Mouse (Mus musculus) stomach, embryonic 15.5 days (tissue): ENCODE measurements around the gene Prtn3. TPM values are rescaled to one million over a fixed set of nuclear protein-coding genes. Genes with fewer than 3 reads are reported as not detected.

Source experiments
- ATAC-seq: fragments of 200-750 bp; cut with Nextera tagmentation; 2 replicates; pipeline ENCODE4 v1.8.0; 2017; ENCODE audit warnings: low read depth, moderate number of reproducible peaks, moderate TSS enrichment; ENCODE audit not compliant: insufficient read depth, low FRiP score
- H3K27ac ChIP-seq: fragments of 300-500 bp; sonication (generic); 2 replicates; pipeline ENCODE4 v1.5.1; 2015; ENCODE audit warnings: mild to moderate bottlenecking, inconsistent platforms
- H3K27me3 ChIP-seq: fragments of 300-500 bp; sonication (generic); replicated peaks from 2 replicates; pipeline ENCODE4 v1.6.1; 2015; ENCODE audit warnings: inconsistent platforms
- H3K36me3 ChIP-seq: fragments of 300-500 bp; sonication (generic); 2 replicates; pipeline ENCODE4 v1.6.1; 2015; ENCODE audit warnings: inconsistent platforms
- H3K4me1 ChIP-seq: fragments of 300-500 bp; sonication (generic); 2 replicates; pipeline ENCODE4 v1.6.1; 2015; ENCODE audit warnings: inconsistent platforms
- H3K4me2 ChIP-seq: fragments of 300-500 bp; sonication (generic); 2 replicates; pipeline ENCODE4 v1.6.1; 2015; ENCODE audit warnings: mild to moderate bottlenecking, inconsistent platforms
- H3K4me3 ChIP-seq: fragments of 300-500 bp; sonication (generic); replicated peaks from 2 replicates; pipeline ENCODE4 v1.5.1; 2015; ENCODE audit warnings: inconsistent platforms
- H3K9ac ChIP-seq: fragments of 300-500 bp; sonication (generic); 2 replicates; pipeline ENCODE4 v1.6.1; 2015; ENCODE audit warnings: inconsistent platforms
- H3K9me3 ChIP-seq: fragments of 300-500 bp; sonication (generic); 2 replicates; pipeline ENCODE4 v1.6.1; 2016; ENCODE audit warnings: inconsistent platforms
- WGBS: fragments of 180-500 bp; shearing (Covaris S2); methylation state at CpG from one replicate; pipeline ENCODE4 v1.1.7; 2015; 5-methylcytosine and 5-hydroxymethylcytosine counted together
- polyA plus RNA-seq: library from polyadenylated mRNA; unstranded; fragments of >200 nt; fragmentation: Nextera tagmentation; extraction: Ambion mirVana; gene quantifications from 2 replicates; pipeline ENCODE4 v1.2.1, GENCODE M21; 2015

Prtn3 gene
- polyA plus RNA-seq, 1 experiment from 2014 or later = 10.6 TPM

- Histone ChIP-seq H3K27me3 (no peaks in the 10 kb centered on the region), H3K9me3 (no peaks in the 10 kb centered on the region), H3K4me1 (peaks cover 15% of the 10 kb centered on the region), H3K9ac (no peak overlapping the region), H3K4me3 (no peak overlapping the region), H3K36me3 (no peaks in the 10 kb centered on the region), H3K27ac (no peak overlapping the region), H3K4me2 (no peak overlapping the region)
- 56% methylated on average over 5 of the region's 5 CpGs for WGBS
- no peak for ATAC-seq
These were observed 27.7 kb upstream of the Prtn3 start for GRCm38 (mm10) chr10:79846553-79846952.

GRCm38 (mm10) chr10:79849941-79850628 is 24.2 kb upstream of the Prtn3 start:
- Histone ChIP-seq H3K4me1 (peaks cover 21% of the 10 kb centered on the region), H3K27me3 (no peaks in the 10 kb centered on the region), H3K4me3 (no peak overlapping the region), H3K4me2 (no peak overlapping the region), H3K27ac (no peak overlapping the region), H3K9me3 (no peaks in the 10 kb centered on the region), H3K9ac (no peak overlapping the region), H3K36me3 (no peaks in the 10 kb centered on the region)
- 77% methylated on average over 8 of the region's 8 CpGs for WGBS
- no peak for ATAC-seq

DNA sequence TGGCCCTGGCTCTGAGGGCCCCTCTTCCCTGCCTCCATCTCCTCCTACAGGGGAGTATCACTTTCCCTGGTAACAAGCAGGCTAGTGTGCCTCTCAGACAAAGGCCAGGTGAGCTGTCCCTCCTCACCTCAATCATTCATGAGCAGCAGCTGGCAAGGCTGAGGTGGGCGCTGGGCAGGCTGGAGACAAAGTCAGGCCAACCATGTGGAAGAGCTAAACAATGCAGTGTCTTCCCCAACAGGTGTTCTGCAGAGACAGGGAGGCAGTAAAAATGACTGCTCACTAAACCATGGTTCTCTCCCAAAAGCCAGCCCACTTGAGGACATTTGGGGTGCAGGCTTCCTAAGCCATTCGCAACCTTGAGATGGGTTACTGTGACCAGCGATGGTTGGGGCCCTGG is 22.6 kb upstream of the Prtn3 start:
- no peaks in the 10 kb centered on the region for H3K9me3 ChIP-seq
- no peak for ATAC-seq
- WGBS = 51% methylated on average over 3 of the region's 3 CpGs
- no peaks in the 10 kb centered on the region for H3K27me3 ChIP-seq
- H3K27ac ChIP-seq = peak overlapping the region; percentile 100
- no peaks in the 10 kb centered on the region for H3K36me3 ChIP-seq
- H3K4me1 ChIP-seq = peaks cover 25% of the 10 kb centered on the region
- no peak overlapping the region for H3K4me3 ChIP-seq
- no peak overlapping the region for H3K9ac ChIP-seq
- peak overlapping the region; percentile 85 for H3K4me2 ChIP-seq

DNA sequence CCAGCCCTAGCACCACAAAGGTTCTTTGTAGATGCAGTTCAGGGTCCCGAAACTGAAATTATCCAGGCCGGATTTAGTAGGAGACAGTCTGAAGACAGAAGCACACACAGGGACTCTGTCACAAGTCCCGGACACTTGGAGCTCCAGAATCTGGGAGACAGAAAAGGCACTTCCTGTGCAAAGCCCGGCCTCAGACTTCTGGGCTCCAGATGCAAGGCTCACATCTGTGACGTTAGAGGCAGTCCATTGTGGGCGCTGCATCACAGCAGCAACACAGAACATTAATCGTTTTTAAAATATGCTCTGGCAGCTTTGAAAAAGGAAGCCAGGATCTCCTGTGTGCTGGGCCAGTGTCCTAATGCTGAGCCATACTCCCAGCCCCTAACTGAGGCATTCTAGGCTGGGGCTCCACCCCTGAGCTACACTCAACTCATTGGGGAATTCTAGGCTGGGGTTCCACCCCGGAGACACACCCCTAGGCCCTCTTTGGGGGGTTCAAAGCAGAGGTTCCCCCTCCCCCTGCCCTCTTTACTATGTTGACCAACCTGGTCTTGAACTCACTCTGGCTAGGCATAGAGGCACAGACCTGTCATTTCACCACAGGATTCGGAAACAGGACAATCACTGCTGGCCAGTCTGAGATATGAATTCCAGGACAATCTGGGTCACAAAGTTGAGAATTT is 22.0 kb upstream of the Prtn3 start:
- peaks cover 31% of the 10 kb centered on the region for H3K4me1 ChIP-seq
- 30% methylated on average over 9 of the region's 9 CpGs for WGBS
- H3K4me2 ChIP-seq = peak overlapping the region; percentile 85
- H3K9me3 ChIP-seq = no peaks in the 10 kb centered on the region
- peak overlapping the region; percentile 100 for H3K27ac ChIP-seq
- H3K27me3 ChIP-seq = no peaks in the 10 kb centered on the region
- no peaks in the 10 kb centered on the region for H3K36me3 ChIP-seq
- H3K9ac ChIP-seq = no peak overlapping the region
- ATAC-seq = no peak
- peak overlapping the region; percentile 96; the same call in 1 of the 2 replicates for H3K4me3 ChIP-seq

DNA sequence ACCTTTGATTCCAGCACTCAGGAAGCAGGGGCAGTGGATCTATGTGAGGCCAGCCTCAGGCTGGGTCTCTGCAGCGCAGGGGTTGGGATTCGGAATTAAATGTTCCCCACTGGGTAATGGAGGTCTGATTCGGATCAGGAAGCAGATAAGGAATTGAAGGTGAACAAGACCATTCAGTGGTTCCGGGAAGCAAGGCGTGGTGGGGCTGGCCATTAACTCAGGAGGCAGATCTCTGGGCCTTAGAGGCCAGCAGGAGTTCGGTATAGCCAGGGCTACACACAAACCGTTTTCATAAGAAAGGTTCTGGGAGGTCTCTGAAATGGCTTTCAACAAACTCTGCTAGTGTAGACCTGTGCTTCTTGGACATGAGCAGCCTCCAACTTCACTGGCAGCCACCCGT is 21.4 kb upstream of the Prtn3 start:
- Histone ChIP-seq H3K27ac (peak overlapping the region; percentile 100), H3K4me3 (peak overlapping the region; percentile 96), H3K4me2 (peak overlapping the region; percentile 85), H3K4me1 (peaks cover 37% of the 10 kb centered on the region), H3K9ac (peak overlapping the region; percentile 33; the same call in 1 of the 2 replicates), H3K27me3 (no peaks in the 10 kb centered on the region), H3K9me3 (no peaks in the 10 kb centered on the region), H3K36me3 (no peaks in the 10 kb centered on the region)
- WGBS = 14% methylated on average over 8 of the region's 8 CpGs
- ATAC-seq = no peak

DNA sequence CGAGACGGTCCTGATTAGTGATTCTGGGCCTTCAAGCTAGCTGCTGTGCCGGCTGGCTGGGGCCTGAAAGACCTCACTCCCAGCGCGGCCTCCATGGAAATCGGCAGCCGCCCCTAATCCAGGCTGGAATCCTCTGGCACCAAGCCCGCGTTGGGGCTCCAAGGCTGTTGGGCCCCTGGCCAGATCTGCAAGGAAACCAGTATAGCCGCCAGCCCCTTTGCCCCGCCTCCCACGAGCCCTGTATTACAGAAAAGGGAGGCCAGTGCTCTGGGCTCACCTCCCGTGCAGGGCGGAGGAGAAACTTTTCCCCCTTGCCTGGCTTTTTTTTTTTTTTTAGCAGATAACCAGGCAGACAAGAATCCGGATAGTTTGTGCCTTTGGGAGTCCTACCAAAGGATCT is 20.9 kb upstream of the Prtn3 start:
- no peaks in the 10 kb centered on the region for H3K9me3 ChIP-seq
- H3K4me2 ChIP-seq = peak overlapping the region; percentile 85
- no peaks in the 10 kb centered on the region for H3K27me3 ChIP-seq
- peak overlapping the region; percentile 100 for H3K27ac ChIP-seq
- H3K36me3 ChIP-seq = no peaks in the 10 kb centered on the region
- H3K4me3 ChIP-seq = peak overlapping the region; percentile 96
- peak overlapping the region; percentile 51 for H3K9ac ChIP-seq
- WGBS = under 1% methylated on average over 15 of the region's 15 CpGs
- peaks cover 43% of the 10 kb centered on the region for H3K4me1 ChIP-seq
- peak; percentile 55 for ATAC-seq

GRCm38 (mm10) chr10:79853860-79854795 is 20.1 kb upstream of the Prtn3 start, which contains the start of gene Ptbp1:
Ptbp1 (plus strand) TSS chr10:79854427.
- under 1% methylated on average over 75 of the region's 75 CpGs for whole genome bisulfite sequencing
- ATAC-seq = peak; percentile 91
- peak within 1 kb of the TSS; percentile 99 for H3K9ac ChIP-seq
- peaks cover 50% of the 10 kb centered on the region for H3K4me1 ChIP-seq
- H3K4me2 ChIP-seq = peak within 1 kb of the TSS; percentile 90
- H3K27ac ChIP-seq = peak within 1 kb of the TSS; percentile 100
- no peaks in the 10 kb centered on the region for H3K9me3 ChIP-seq
- H3K36me3 ChIP-seq = peaks cover 6% of the 10 kb centered on the region
- H3K4me3 ChIP-seq = peak within 1 kb of the TSS; percentile 96
- H3K27me3 ChIP-seq = no peaks in the 10 kb centered on the region

- H3K27me3 ChIP-seq = no peaks in the 10 kb centered on the region
- peak overlapping the region; percentile 99 for H3K9ac ChIP-seq
- H3K27ac ChIP-seq = peak overlapping the region; percentile 100
- H3K4me3 ChIP-seq = peak overlapping the region; percentile 96
- H3K36me3 ChIP-seq = peaks cover 14% of the 10 kb centered on the region
- peak overlapping the region; percentile 90 for H3K4me2 ChIP-seq
- under 1% methylated on average over 82 of the region's 83 CpGs for WGBS
- H3K4me1 ChIP-seq = peaks cover 54% of the 10 kb centered on the region
- H3K9me3 ChIP-seq = no peaks in the 10 kb centered on the region
- ATAC-seq = no peak
These were observed 19.3 kb upstream of the Prtn3 start for GRCm38 (mm10) chr10:79854801-79855541.

DNA sequence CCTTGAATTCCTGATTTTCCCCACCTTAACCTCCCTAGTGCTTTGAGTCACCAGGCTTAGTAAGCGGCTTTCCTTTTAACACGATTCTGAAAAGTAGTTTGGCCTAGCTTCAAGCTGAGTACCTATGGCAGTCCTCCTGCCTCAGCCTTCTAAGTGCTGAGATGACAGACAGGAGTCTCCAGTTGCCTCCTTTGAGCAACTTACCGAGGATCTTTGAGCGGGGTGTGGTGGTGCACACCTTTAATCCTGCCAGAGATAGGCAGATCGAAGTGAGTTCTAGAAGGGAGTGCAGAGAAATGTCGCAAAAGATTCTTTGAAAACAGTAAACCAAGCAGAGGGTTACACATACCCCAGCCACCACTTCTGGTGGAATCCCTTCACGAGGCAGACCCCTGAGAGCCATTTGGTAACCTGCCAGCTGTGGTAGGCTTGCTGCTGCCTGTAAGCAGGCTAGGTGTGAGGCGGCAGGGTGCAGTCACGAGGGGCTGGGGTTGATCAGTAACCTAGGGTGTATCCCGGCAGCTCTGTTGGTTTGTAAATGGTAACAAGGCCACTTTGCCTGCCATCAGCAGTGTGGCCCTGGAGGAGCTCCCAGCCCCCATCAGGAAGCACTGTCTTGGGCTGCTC is 18.6 kb upstream of the Prtn3 start:
- Histone ChIP-seq H3K4me3 (peak overlapping the region; percentile 96), H3K36me3 (peaks cover 21% of the 10 kb centered on the region), H3K27me3 (no peaks in the 10 kb centered on the region), H3K9ac (peak overlapping the region; percentile 99; the same call in 1 of the 2 replicates), H3K4me1 (peaks cover 58% of the 10 kb centered on the region), H3K27ac (peak overlapping the region; percentile 100), H3K9me3 (no peaks in the 10 kb centered on the region), H3K4me2 (peak overlapping the region; percentile 90)
- no peak for ATAC-seq
- 2% methylated on average over 10 of the region's 10 CpGs for WGBS

GRCm38 (mm10) chr10:79856280-79856679 is 18.0 kb upstream of the Prtn3 start:
- Histone ChIP-seq H3K36me3 (peaks cover 28% of the 10 kb centered on the region), H3K9ac (peak overlapping the region; percentile 99), H3K27me3 (no peaks in the 10 kb centered on the region), H3K9me3 (no peaks in the 10 kb centered on the region), H3K4me1 (peaks cover 59% of the 10 kb centered on the region), H3K4me2 (peak overlapping the region; percentile 90), H3K4me3 (peak overlapping the region; percentile 96), H3K27ac (peak overlapping the region; percentile 100)
- no peak for ATAC-seq
- WGBS = 26% methylated on average over 6 of the region's 6 CpGs
